Mouse (Mus musculus): ENCODE data around the gene Olfr1014. TPM values are rescaled to one million over a fixed set of nuclear protein-coding genes. Genes with fewer than 3 reads are reported as not detected.

The Olfr1014 gene
- total RNA-seq (2023), result not detected

GRCm38 (mm10) chr2:85772413-85772812 lies at the start of gene Olfr1014:
Gene Olfr1014, plus strand, starts transcription at chr2:85772713.

GRCm38 (mm10) chr2:85762666-85763065 lies 9.8 kb upstream of the Olfr1014 start, which contains the start of gene Olfr1012:
Gene Olfr1012, minus strand, starts transcription at chr2:85762766.

GRCm38 (mm10) chr2:85766798-85767197 lies 5.7 kb upstream of the Olfr1014 start, which contains the start of gene Olfr1013:
Gene Olfr1013, plus strand, starts transcription at chr2:85767098.

GRCm38 (mm10) chr2:85781717-85782116 lies 9.2 kb downstream of the Olfr1014 start, which contains the start of gene Olfr1015:
Gene Olfr1015, plus strand, starts transcription at chr2:85782017.

GRCm38 (mm10) chr2:85802444-85802843 lies 29.9 kb downstream of the Olfr1014 start, which contains the start of gene Olfr1016:
Gene Olfr1016, minus strand, starts transcription at chr2:85802544.

GRCm38 (mm10) chr2:85818179-85818578 lies 45.7 kb downstream of the Olfr1014 start, which contains the start of gene Olfr1018:
Gene Olfr1018, plus strand, starts transcription at chr2:85818479.

Other genes starting within 250 kb of the Olfr1014 start
- not detected for gene Olfr996, start 193.5 kb upstream of the Olfr1014 start, total RNA-seq (2023)
- not detected for gene Olfr998, start 183.8 kb upstream of the Olfr1014 start, total RNA-seq (2023)
- not detected for gene Olfr1000, start 160.8 kb upstream of the Olfr1014 start, total RNA-seq (2023)
- not detected for gene Olfr1002, start 122.0 kb upstream of the Olfr1014 start, total RNA-seq (2023)
- not detected for gene Olfr154, start 108.3 kb upstream of the Olfr1014 start, total RNA-seq (2023)
- not detected for gene Olfr1006, start 93.9 kb upstream of the Olfr1014 start, total RNA-seq (2023)
- gene Olfr1008, start 83.3 kb upstream of the Olfr1014 start, total RNA-seq (2023), result not detected
- not detected for gene Olfr1009, start 57.3 kb upstream of the Olfr1014 start, total RNA-seq (2023)
- not detected for gene Olfr1012, start 9.9 kb upstream of the Olfr1014 start, total RNA-seq (2023)
- not detected for gene Olfr1013, start 5.6 kb upstream of the Olfr1014 start, total RNA-seq (2023)
- gene Olfr1015, start 9.3 kb downstream of the Olfr1014 start, total RNA-seq (2023), result not detected
- not detected for gene Olfr1016, start 29.8 kb downstream of the Olfr1014 start, total RNA-seq (2023)
- gene Olfr1018, start 45.8 kb downstream of the Olfr1014 start, total RNA-seq (2023), result not detected
- gene Olfr1019, start 72.8 kb downstream of the Olfr1014 start, total RNA-seq (2023), result not detected
- gene Olfr1020, start 74.3 kb downstream of the Olfr1014 start, total RNA-seq (2023), result not detected
- not detected for gene Olfr1022, start 95.9 kb downstream of the Olfr1014 start, total RNA-seq (2023)
- not detected for gene Olfr1023, start 112.9 kb downstream of the Olfr1014 start, total RNA-seq (2023)
- gene Olfr1024, start 132.3 kb downstream of the Olfr1014 start, total RNA-seq (2023), result not detected
- not detected for gene Olfr1025-ps1, start 142.5 kb downstream of the Olfr1014 start, total RNA-seq (2023)
- not detected for gene Olfr1026, start 148.8 kb downstream of the Olfr1014 start, total RNA-seq (2023)
- gene Olfr1028, start 177.7 kb downstream of the Olfr1014 start, total RNA-seq (2023), result 0.18 TPM
- not detected for gene Olfr1029, start 201.2 kb downstream of the Olfr1014 start, total RNA-seq (2023)
- not detected for gene Olfr1030, start 206.6 kb downstream of the Olfr1014 start, total RNA-seq (2023)
- gene Olfr1031, start 217.6 kb downstream of the Olfr1014 start, total RNA-seq (2023), result not detected
- gene Olfr1032, start 232.8 kb downstream of the Olfr1014 start, total RNA-seq (2023), result not detected
- gene Olfr1033, start 247.9 kb downstream of the Olfr1014 start, total RNA-seq (2023), result not detected